Mouse (Mus musculus) lung, postnatal 0 days (tissue): ENCODE data around the gene Slc7a8.

ENCODE experiments used
- CTCF ChIP-seq: IDR thresholded peaks from 2 replicates; pipeline ENCODE4 v1.5.1; 2016; ENCODE audit warnings: antibody characterized with exemption, mild to moderate bottlenecking
- EP300 ChIP-seq: IDR thresholded peaks from 2 replicates; pipeline ENCODE4 v1.6.1; 2016; ENCODE audit warnings: antibody characterized with exemption, mild to moderate bottlenecking, control low read depth

DNA sequence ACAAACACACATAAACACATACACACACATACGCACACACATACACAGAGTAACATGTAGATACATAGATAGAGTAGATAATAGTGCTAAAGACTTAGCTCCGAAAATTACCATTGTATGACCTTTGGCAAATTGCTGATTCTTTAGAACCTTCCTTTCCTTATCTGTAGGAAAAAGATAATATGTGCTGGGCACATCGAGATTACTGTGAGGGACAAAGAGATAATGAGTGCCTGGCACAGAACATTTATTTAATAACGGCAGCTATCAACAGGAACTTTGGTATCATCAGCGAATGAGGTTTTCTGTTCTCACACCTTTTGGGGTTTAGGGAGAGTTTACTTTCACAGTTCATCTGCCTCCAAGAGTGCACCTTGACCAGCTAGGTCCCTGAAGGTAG is 5.0 kb downstream of the Slc7a8 start:
- no peak for TF ChIP-seq CTCF
- TF ChIP-seq EP300: no peak
